Mouse (Mus musculus): ENCODE measurements at regions not wholly inside any gene's neighbourhood (a gene's known extent, or its start where the extent isn't known, plus 50 kb on each side); places are given as distances from the start of the nearest gene placed in this dataset.

DNA sequence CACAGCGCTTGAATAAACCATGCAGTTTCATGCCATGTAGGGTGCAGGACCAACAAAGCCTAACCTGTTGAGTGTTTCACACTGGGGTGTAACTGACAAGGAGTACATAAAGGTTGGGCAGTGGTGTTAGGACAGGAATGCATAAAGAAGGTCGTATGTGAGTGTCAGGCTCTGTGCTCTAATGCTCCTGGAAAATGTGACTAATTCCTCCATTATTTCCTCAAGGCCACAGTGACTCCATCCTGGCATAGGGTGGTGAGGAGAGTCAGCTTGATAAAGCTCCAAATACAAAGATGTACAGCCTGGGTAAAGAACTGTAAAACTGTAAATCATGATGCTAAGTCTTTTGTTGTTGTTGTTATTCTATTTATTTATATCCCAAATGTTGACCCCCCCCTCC is 393.1 kb upstream of the Nrp1 start:
- DNase-seq (ENCODE audit: low read depth in 2 of 2, low spot score in 2 of 2), result no peak

GRCm38 (mm10) chr8:127968026-127968425 is 390.4 kb upstream of the Nrp1 start:
- peak in 1 of 2 experiments; percentile 4 for DNase-seq (ENCODE audit: low read depth in 2 of 2, low spot score in 2 of 2)

GRCm38 (mm10) chr8:127973194-127973593 is 385.2 kb upstream of the Nrp1 start:
- DNase-seq (ENCODE audit: low read depth in 2 of 2, low spot score in 2 of 2), result no peak

DNA sequence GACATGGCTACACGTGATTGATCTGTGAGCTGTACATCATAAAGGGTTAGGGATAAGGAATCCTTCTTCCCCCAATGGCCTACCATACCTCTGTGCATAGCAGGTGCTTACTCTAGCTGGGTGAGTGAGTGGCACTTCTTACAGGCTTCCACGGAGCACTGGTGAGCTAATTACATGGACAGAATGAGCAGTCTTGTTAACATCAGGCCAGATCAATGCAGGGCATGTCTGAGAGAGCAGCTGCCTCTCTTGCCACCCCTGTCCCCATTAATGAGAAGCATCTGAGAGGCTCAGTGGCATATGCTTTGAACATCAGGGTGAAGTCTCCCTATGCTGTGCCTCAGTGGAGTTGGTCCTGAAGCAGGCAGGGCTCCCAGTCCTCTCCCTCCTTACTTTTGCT is 380.7 kb upstream of the Nrp1 start:
- no peak for DNase-seq (ENCODE audit: low read depth in 2 of 2, low spot score in 2 of 2)

- no peak for DNase-seq (ENCODE audit: low read depth in 2 of 2, low spot score in 2 of 2)
These were observed 379.0 kb upstream of the Nrp1 start for GRCm38 (mm10) chr8:127979180-127980030.

DNA sequence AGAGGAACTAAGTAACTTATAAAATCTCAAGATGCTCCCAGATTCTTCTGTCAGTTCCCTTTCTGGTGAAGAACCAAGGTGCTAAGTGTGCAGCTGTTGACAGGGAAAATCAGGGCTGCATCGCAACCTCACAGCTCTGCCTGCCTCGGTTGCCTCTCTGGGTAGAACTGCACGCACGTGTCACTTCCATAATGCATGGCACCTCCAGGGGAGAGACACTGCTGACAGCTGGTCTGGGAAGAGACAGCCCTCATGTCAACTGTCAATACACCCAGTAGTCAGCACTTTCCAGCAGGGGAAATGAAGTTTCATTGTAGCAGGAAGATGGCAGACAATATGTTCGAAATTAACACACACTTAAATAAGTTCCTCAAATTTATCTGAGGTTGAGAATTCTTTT is 376.2 kb upstream of the Nrp1 start:
- DNase-seq (ENCODE audit: low read depth in 2 of 2, low spot score in 2 of 2), result no peak

DNA sequence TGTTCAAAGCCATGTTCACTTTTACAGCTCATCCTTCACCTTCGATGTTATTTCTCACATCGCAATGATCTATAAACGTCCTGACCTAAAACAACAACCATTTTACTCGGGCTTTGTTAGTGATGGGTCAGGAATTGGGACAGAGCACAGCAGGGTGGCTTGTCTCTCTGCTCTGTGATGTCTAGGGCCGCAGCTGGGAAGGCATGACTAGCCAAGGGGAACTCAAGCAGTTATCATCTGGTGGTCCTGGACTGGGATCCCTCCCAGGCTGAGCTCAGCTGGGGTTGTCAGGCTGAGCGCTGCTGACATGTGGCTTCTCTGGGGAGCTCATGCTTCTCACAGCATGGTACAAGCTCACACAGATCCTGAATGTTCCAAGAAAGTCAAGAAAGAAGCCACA is 372.8 kb upstream of the Nrp1 start:
- DNase-seq (ENCODE audit: low read depth in 2 of 2, low spot score in 2 of 2), result no peak

DNA sequence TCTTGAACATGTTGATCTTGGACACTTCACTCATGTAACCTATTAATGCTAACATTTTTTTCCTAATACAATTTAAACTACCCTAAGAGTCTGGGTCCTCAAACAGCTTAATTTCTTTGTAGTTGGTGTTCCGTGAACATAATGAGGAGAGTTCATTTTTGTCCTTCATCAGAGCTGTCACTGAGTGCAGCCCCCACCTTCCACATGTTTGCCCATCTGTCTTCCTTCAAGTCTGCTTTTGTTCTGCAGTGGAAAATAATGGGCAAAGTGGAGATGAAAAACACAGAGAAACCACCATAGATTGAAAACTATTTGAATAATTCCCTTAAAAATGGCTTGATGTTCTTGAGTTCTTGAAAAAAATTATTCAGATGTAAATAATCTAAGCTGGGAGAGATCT is 369.5 kb upstream of the Nrp1 start:
- no peak for DNase-seq (ENCODE audit: low read depth in 2 of 2, low spot score in 2 of 2)

- no peak for DNase-seq (ENCODE audit: low read depth in 2 of 2, low spot score in 2 of 2)
These were observed 363.5 kb upstream of the Nrp1 start for GRCm38 (mm10) chr8:127994898-127995297.

GRCm38 (mm10) chr8:127995490-127995889 is 362.9 kb upstream of the Nrp1 start:
- DNase-seq (ENCODE audit: low read depth in 2 of 2, low spot score in 2 of 2), result no peak

- no peak for DNase-seq (ENCODE audit: low read depth in 2 of 2, low spot score in 2 of 2)
These were observed 356.0 kb upstream of the Nrp1 start for GRCm38 (mm10) chr8:128002386-128002785.

- no peak for DNase-seq (ENCODE audit: low read depth in 2 of 2, low spot score in 2 of 2)
These were observed 355.6 kb upstream of the Nrp1 start for GRCm38 (mm10) chr8:128002806-128003205.

- no peak for DNase-seq (ENCODE audit: low read depth in 2 of 2, low spot score in 2 of 2)
These were observed 355.0 kb upstream of the Nrp1 start for GRCm38 (mm10) chr8:128003385-128003784.

GRCm38 (mm10) chr8:128003881-128004286 is 354.5 kb upstream of the Nrp1 start:
- no peak for DNase-seq (ENCODE audit: low read depth in 2 of 2, low spot score in 2 of 2)

DNA sequence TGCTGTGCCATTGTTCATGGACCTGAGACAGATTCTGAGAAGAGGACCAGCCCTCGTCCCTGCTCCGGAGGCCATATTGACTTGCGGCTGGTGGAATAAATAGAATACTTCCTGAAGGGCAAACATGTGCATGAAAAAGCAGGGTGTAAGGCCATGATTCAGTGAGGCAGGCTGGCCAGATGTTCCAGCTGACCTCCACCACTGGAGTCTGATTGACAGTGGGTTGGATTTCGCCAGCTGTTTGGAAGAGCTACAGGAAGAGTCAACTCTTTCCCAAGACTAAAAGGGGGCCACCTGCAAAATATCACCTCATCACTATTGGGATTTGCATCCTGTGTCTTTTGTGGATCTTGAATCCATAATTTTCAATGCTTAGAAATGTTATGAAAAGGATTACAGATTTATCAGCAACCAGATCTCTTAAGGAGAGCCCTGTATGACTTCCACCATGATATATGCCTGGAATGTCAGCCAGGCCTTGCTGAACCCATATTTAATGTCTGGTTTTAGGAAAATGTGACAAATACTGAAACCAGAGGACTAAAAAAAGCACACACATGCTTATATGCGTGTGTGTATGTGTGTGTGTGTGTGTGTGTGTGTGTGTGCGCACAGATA is 348.9 kb upstream of the Nrp1 start:
- no peak for DNase-seq (ENCODE audit: low read depth in 2 of 2, low spot score in 2 of 2)

DNA sequence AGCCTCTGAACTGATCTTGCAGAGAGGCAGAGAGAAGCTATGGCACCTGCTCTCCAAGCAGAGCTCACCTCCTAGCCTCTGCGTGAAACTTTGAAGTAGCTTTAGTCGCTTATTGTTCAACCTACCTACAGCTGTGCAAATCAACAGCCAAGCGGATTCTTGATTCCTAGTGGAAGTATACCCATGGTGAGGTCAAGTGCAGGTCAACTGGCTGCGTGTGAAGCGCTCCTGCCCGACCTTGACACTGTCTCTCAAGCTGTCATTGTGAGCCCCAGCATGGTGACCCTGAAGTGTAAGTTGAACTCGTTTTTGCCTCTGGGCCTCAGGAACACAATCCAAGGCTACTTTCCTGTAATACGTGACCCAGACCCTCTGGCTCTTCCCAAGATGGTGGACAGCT is 341.2 kb upstream of the Nrp1 start:
- DNase-seq (ENCODE audit: low read depth in 2 of 2, low spot score in 2 of 2), result no peak

DNA sequence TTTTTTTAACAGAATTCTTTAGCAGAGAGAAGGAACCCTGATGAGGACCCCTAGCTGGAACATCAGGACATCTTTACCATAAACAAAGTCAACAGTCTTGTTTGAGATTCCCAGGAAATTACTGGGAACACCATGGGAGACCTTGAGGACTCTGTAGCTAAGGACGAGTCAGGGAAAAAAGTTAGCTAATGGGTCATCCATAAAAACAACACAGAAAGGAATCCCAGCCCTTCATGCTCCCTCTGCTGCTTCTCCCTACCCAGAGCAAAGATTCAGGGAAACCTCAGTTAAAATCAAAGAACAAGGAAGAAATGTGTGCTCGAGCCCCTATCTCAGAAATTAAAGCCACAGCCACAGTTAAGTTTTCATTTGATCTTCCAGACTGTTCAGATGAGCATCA is 334.7 kb upstream of the Nrp1 start:
- no peak for DNase-seq (ENCODE audit: low read depth in 2 of 2, low spot score in 2 of 2)

DNA sequence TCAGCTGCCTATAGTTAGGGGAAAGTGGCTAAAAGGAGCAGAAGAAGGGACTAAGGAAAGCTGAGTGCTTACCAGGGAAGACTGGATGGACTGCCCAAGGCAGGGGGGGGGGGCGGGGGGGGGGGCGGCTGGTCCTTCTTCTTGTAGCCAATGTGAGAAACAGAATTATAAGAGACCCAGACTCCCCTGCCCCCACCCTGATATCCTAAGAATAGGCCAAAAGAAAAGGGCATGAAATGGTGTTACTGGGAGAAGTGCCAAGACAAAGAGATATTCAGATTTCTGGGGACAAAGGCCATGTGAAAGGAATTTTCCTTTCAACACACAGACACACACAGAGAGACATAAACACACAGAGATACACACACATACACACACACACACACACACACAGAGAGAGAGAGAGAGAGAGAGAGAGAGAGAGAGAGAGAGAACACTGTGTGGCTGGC is 333.6 kb upstream of the Nrp1 start:
- DNase-seq (ENCODE audit: low read depth in 2 of 2, low spot score in 2 of 2), result no peak

DNA sequence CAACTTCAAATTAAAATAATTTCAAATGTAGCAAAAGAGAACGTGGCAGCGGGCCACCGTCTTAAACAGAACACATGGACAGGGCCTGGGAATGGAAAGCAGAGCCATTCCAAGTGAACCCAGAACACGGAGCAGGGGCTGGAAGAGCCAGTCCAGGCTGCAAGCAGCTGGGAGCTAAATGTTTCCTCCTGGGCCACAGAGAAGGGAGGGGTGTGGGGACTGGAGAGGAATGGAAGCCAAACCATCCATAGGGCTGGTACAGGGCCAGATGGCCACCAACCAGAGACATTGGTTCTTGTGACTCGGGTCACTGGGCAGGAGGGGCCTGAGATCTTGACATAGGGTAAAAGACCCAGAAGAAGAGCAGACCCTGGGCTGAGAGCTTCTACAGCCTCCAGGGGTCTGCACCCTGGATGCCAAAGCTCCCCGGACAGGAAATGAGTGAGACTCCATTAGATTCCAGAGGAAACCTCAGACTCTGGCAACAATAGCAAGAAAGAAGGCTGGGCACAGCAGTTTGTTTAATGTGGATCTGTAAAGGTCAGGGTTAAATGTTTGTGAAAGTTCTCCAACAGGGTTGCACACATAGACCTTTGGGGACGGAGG is 333.1 kb upstream of the Nrp1 start:
- no peak for DNase-seq (ENCODE audit: low read depth in 2 of 2, low spot score in 2 of 2)

- DNase-seq (ENCODE audit: low read depth in 2 of 2, low spot score in 2 of 2), result no peak
These were observed 331.4 kb upstream of the Nrp1 start for GRCm38 (mm10) chr8:128026981-128027380.

DNA sequence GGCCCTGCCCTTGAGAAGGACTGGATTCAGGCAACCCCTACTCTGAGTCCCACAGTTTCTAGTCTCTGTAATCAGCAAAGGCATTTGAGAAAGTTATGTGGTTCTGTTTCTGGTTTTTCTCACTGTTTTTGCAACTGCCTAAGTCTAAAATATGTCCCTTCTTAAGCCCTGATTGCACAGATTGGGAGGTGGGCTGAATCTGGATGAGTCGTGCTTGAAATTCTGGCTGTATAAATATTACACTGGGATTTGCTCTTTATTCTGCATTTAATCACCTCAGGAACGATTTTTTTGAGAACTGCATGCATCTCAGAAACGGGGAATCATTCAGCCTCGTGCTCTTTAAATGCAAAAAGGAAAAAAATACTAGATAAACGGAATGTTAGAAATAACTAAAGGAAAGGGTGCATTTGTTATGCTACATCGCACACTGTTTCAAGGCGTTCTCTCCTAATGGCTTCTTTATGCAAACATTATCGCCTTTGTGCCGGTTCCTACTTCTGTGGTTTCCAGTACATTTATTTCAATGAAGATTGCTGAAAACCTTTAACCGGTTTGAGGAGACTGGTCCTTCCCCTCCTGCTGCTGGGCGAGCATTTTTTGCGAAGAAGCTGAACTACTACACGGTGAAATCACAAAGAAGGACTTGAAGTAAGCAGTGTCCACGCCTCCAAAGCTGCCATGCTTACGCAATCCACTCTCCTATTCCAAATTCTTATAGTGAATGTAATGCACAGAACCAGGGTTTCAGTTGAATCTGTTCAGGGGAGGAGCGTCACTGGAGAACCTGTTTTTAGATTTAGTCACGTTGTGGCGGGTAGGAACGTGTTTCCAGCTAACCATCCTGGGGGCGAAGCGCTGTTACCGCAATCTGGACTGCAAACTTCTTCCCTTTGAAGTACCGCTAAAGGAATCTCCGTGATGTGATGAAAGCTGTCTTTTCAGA is 327.8 kb upstream of the Nrp1 start:
- no peak for DNase-seq (ENCODE audit: low read depth in 2 of 2, low spot score in 2 of 2)

Data from CD8-positive naive resting alpha-beta T cell, adult 2 months (primary cell).